ENCODE assay signal across 13 mouse cellular contexts in genomic region chr17:50237818-50238610, GRCm38 (mm10). TPM values are rescaled to one million over a fixed set of nuclear protein-coding genes. Genes with fewer than 3 reads are reported as not detected.
A peak's percentile ranks its signal among the peaks of the same experiment; 100 is the strongest.
DNase-seq lines count a peak whose midpoint lies in the region; ATAC-seq and TF ChIP-seq lines count a peak whose summit lies in the region.
"Had no signal": no experiment of that assay in that cellular context is flagged by ENCODE, and none has a peak within 500 bp of the region (broad histone marks: within the 10 kb centered on the region; RNA-seq: fewer than 3 reads in every experiment).

No protein-coding gene starts in this region.

- H3K36me3 ChIP-seq in forebrain, embryonic 11.5 days (ENCODE audit: control insufficient read depth, insufficient read depth, low read length), result no peaks in the 10 kb centered on the region
- no peaks in the 10 kb centered on the region for H3K36me3 ChIP-seq in forebrain, embryonic 13.5 days (ENCODE audit: poor library complexity, severe bottlenecking)
- no peaks in the 10 kb centered on the region for H3K36me3 ChIP-seq in kidney, postnatal 0 days (ENCODE audit: insufficient read depth, low read length)
- no peaks in the 10 kb centered on the region for H3K36me3 ChIP-seq in kidney, embryonic 15.5 days
- H3K36me3 ChIP-seq in CH12.LX (replicated peaks in 1 of 2; ENCODE audit: control insufficient read depth in 1 of 2, insufficient read depth in 1 of 2, low read length in 1 of 2), result no peaks in the 10 kb centered on the region
- H3K36me3 ChIP-seq: embryonic facial prominence, embryonic 13.5 days; heart, embryonic 15.5 days; liver, embryonic 15.5 days had no signal

- no peaks in the 10 kb centered on the region for H3K79me2 ChIP-seq in CH12.LX (replicated peaks; ENCODE audit: control insufficient read depth, extremely low read depth, insufficient read depth, poor library complexity, severe bottlenecking)

- in situ Hi-C loops in CH12.LX (cut with MboI; ENCODE audit: low pct_ligation_motif_present, low pct_unique_long_range_greater_than_20kb, low sequenced_read_pairs), result no loop called here

- dilution Hi-C loops in CH12.LX (cut with MboI; ENCODE audit: extremely low pct_ligation_motif_present, extremely low pct_unique_long_range_greater_than_20kb, low sequenced_read_pairs), result no loop called here

- peaks cover 4% of the 10 kb centered on the region for H3K4me1 ChIP-seq in forebrain, embryonic 11.5 days (replicated peaks; ENCODE audit: control insufficient read depth, insufficient read depth, low read length)
- peaks cover 22% of the 10 kb centered on the region for H3K4me1 ChIP-seq in forebrain, embryonic 13.5 days
- no peaks in the 10 kb centered on the region for H3K4me1 ChIP-seq in kidney, postnatal 0 days (replicated peaks; ENCODE audit: insufficient read depth, low read length)
- peaks cover 11% of the 10 kb centered on the region for H3K4me1 ChIP-seq in kidney, embryonic 15.5 days
- peaks cover 14 to 33% of the 10 kb centered on the region in 2 experiments for H3K4me1 ChIP-seq in CH12.LX (ENCODE audit: control insufficient read depth in 1 of 2, insufficient read depth in 2 of 2)
- H3K4me1 ChIP-seq: embryonic facial prominence, embryonic 13.5 days; heart, embryonic 15.5 days had no signal

- no peaks in the 10 kb centered on the region for H3K9me3 ChIP-seq in forebrain, embryonic 11.5 days (ENCODE audit: control insufficient read depth, low read length)
- no peaks in the 10 kb centered on the region for H3K9me3 ChIP-seq in forebrain, embryonic 13.5 days (replicated peaks)
- no peaks in the 10 kb centered on the region for H3K9me3 ChIP-seq in kidney, postnatal 0 days (replicated peaks; ENCODE audit: low read length)
- H3K9me3 ChIP-seq in kidney, embryonic 15.5 days (replicated peaks), result no peaks in the 10 kb centered on the region
- H3K9me3 ChIP-seq in CH12.LX (replicated peaks; ENCODE audit: low read length), result no peaks in the 10 kb centered on the region
- H3K9me3 ChIP-seq: embryonic facial prominence, embryonic 13.5 days; heart, embryonic 15.5 days; liver, embryonic 15.5 days had no signal

- H3K4me2 ChIP-seq in forebrain, embryonic 11.5 days (ENCODE audit: low read depth, low read length, severe bottlenecking), result no peak overlapping the region
- no peak overlapping the region for H3K4me2 ChIP-seq in forebrain, embryonic 13.5 days
- H3K4me2 ChIP-seq in kidney, postnatal 0 days (ENCODE audit: low read length), result no peak overlapping the region
- no peak overlapping the region for H3K4me2 ChIP-seq in kidney, embryonic 15.5 days
- H3K4me2 ChIP-seq in CH12.LX (ENCODE audit: insufficient read depth, low read depth, poor library complexity, severe bottlenecking), result peak overlapping the region; percentile 16; the same call in 1 of the 2 replicates
- H3K4me2 ChIP-seq: heart, embryonic 15.5 days; liver, embryonic 15.5 days had no signal

- no peak for TF ChIP-seq RAD21 in CH12.LX (IDR thresholded peaks at IDR 0.05; ENCODE audit: low read depth, low read length)

- 0 out of 2 replicates have a peak overlapping the region, but pooled peaks have one; percentile 3 for H3K27ac ChIP-seq in forebrain, embryonic 11.5 days (ENCODE audit: low read depth, low read length)
- H3K27ac ChIP-seq in forebrain, embryonic 13.5 days, result no peak overlapping the region
- no peak overlapping the region for H3K27ac ChIP-seq in kidney, postnatal 0 days
- no peak overlapping the region for H3K27ac ChIP-seq in kidney, embryonic 15.5 days
- H3K27ac ChIP-seq in CH12.LX (ENCODE audit: insufficient read depth, low read depth), result no peak overlapping the region
- H3K27ac ChIP-seq: embryonic facial prominence, embryonic 13.5 days; heart, embryonic 15.5 days; liver, embryonic 15.5 days had no signal

- no peak overlapping the region for H3K9ac ChIP-seq in forebrain, embryonic 11.5 days (ENCODE audit: low read length)
- H3K9ac ChIP-seq in forebrain, embryonic 13.5 days, result no peak overlapping the region; the same call in 1 of the 2 replicates
- no peak overlapping the region for H3K9ac ChIP-seq in kidney, postnatal 0 days (ENCODE audit: low read depth, low read length)
- no peak overlapping the region for H3K9ac ChIP-seq in kidney, embryonic 15.5 days
- H3K9ac ChIP-seq in CH12.LX (ENCODE audit: insufficient read depth, low read depth), result no peak overlapping the region
- H3K9ac ChIP-seq: heart, embryonic 15.5 days; liver, embryonic 15.5 days had no signal

- no peak for TF ChIP-seq CTCF in kidney, postnatal 0 days (IDR thresholded peaks at IDR 0.05; ENCODE audit: low read depth)
- TF ChIP-seq CTCF in CH12.LX (conservative IDR thresholded peaks at IDR 0.05 in 1 of 2, IDR thresholded peaks at IDR 0.05 in 1 of 2; ENCODE audit: low read depth in 2 of 2, low read length in 2 of 2), result no peak

- no peak overlapping the region for H3K4me3 ChIP-seq in forebrain, embryonic 11.5 days (ENCODE audit: low read depth, low read length)
- H3K4me3 ChIP-seq in forebrain, embryonic 13.5 days, result no peak overlapping the region
- H3K4me3 ChIP-seq in kidney, postnatal 0 days (replicated peaks; ENCODE audit: low read depth, low read length), result no peak overlapping the region
- no peak overlapping the region for H3K4me3 ChIP-seq in kidney, embryonic 15.5 days (replicated peaks)
- H3K4me3 ChIP-seq in CH12.LX (replicated peaks in 1 of 3; ENCODE audit: low read depth in 2 of 3, low read length in 2 of 3, poor library complexity in 1 of 3), result no peak overlapping the region
- H3K4me3 ChIP-seq: embryonic facial prominence, embryonic 13.5 days; heart, embryonic 15.5 days; liver, embryonic 15.5 days; myocyte had no signal

- no peak for ATAC-seq in forebrain, embryonic 11.5 days (replicated peaks; ENCODE audit: low FRiP score)
- no peak; the same call in 1 of the 2 replicates for ATAC-seq in forebrain, embryonic 13.5 days
- ATAC-seq in kidney, postnatal 0 days (replicated peaks; ENCODE audit: low FRiP score, low read depth), result peak; percentile 54; the same call in 1 of the 2 replicates
- ATAC-seq in kidney, embryonic 15.5 days (replicated peaks; ENCODE audit: low FRiP score), result no peak
- ATAC-seq in granulocyte monocyte progenitor cell, adult 5-6 weeks (replicated peaks; ENCODE audit: poor library complexity, severe bottlenecking), result peak; percentile 65

- H3K27me3 ChIP-seq in forebrain, embryonic 11.5 days (ENCODE audit: control insufficient read depth, insufficient read depth, low read length), result no peaks in the 10 kb centered on the region
- H3K27me3 ChIP-seq in forebrain, embryonic 13.5 days, result 0 out of 2 replicates have a peak, but pooled peaks cover 5% of the 10 kb centered on the region
- H3K27me3 ChIP-seq in kidney, postnatal 0 days (ENCODE audit: insufficient read depth, low read length), result no peaks in the 10 kb centered on the region
- H3K27me3 ChIP-seq in kidney, embryonic 15.5 days, result peaks cover 2% of the 10 kb centered on the region; the same call in 1 of the 2 replicates
- H3K27me3 ChIP-seq in CH12.LX (replicated peaks), result no peaks in the 10 kb centered on the region

- no peak for TF ChIP-seq EP300 in CH12.LX (IDR thresholded peaks at IDR 0.05; ENCODE audit: low read length)

- 68% methylated on average over 11 of the region's 11 CpGs for WGBS in forebrain, embryonic 11.5 days
- WGBS in forebrain, embryonic 13.5 days, result 65% methylated on average over 11 of the region's 11 CpGs
- WGBS in kidney, postnatal 0 days, result 60% methylated on average over 11 of the region's 11 CpGs
- WGBS in kidney, embryonic 15.5 days, result 62% methylated on average over 11 of the region's 11 CpGs

- TF ChIP-seq POLR2A in CH12.LX (IDR thresholded peaks at IDR 0.05; ENCODE audit: low read depth, low read length), result no peak

- no peak for DNase-seq in forebrain, embryonic 11.5 days (ENCODE audit: low spot score)
- DNase-seq in kidney, postnatal 0 days (ENCODE audit: low spot score), result no peak
- DNase-seq in CH12.LX (ENCODE audit: extremely low read depth), result no peak
- no peak for DNase-seq in urinary bladder, postnatal 36 days (ENCODE audit: low spot score in 2 of 2)
- no peak for DNase-seq in frontal cortex, postnatal 10 days (ENCODE audit: low spot score in 2 of 2)

TF ChIP-seq in CH12.LX, 34 proteins besides CTCF, POLR2A, EP300 and RAD21:
- TF ChIP-seq TBP (conservative IDR thresholded peaks at IDR 0.05; ENCODE audit: low read depth, low read length) (no peak), ZNF384 (IDR thresholded peaks at IDR 0.05; ENCODE audit: low read depth, low read length) (no peak), E2F4 (IDR thresholded peaks at IDR 0.05; ENCODE audit: insufficient replicate concordance, low read depth, low read length) (no peak), ELF1 (IDR thresholded peaks at IDR 0.05; ENCODE audit: low read depth, low read length) (no peak), MXI1 (IDR thresholded peaks at IDR 0.05; ENCODE audit: low read depth, low read length) (no peak), ZMIZ1 (IDR thresholded peaks at IDR 0.05; ENCODE audit: low read depth, low read length) (no peak), TCF12 (IDR thresholded peaks at IDR 0.05; ENCODE audit: low read depth, low read length) (no peak), KAT2A (IDR thresholded peaks at IDR 0.05; ENCODE audit: insufficient replicate concordance, low read length) (no peak), ZKSCAN1 (IDR thresholded peaks at IDR 0.05; ENCODE audit: borderline replicate concordance, low read depth, low read length) (no peak)

RNA-seq across cellular contexts. Expression of gene Rftn1, which starts 47.5 kb away (rescaled TPM):
- polyA plus RNA-seq in forebrain, embryonic 11.5 days (2014; fragmentation: Nextera tagmentation; extraction: Ambion mirVana), result 11.6 and 12.9 TPM in 2 replicates
- polyA plus RNA-seq in forebrain, embryonic 13.5 days (2015; fragmentation: Nextera tagmentation; extraction: Ambion mirVana), result 15.3 and 18.7 TPM in 2 replicates
- polyA plus RNA-seq in kidney, postnatal 0 days (2015; fragmentation: Nextera tagmentation; extraction: Ambion mirVana), result 11.8 and 13.8 TPM in 2 replicates
- polyA plus RNA-seq in kidney, embryonic 15.5 days (2015; fragmentation: Nextera tagmentation; extraction: Ambion mirVana), result 12.7 and 14.7 TPM in 2 replicates
- total RNA-seq in CH12.LX (2012; rRNA removed) (52.5 and 76.2 TPM in 2 replicates), CH12.LX (2014; rRNA removed) (60.5 and 71.7 TPM in 2 replicates)
- polyA plus RNA-seq in CH12.LX (2012; ENCODE audit: insufficient read length, low read depth), result 66.2 and 80.6 TPM in 2 replicates
- 9.8 and 25.8 TPM in 2 replicates for total RNA-seq in granulocyte monocyte progenitor cell, adult 5-6 weeks (2014; fragmentation: Nextera tagmentation)
- 26.4 and 32.4 TPM in 2 replicates for total RNA-seq in granulocyte monocyte progenitor cell, adult 5-6 weeks (2017)

RNA-seq across cellular contexts. Expression of gene Dazl, which starts 55.4 kb away (rescaled TPM):
- not detected in 2 replicates for polyA plus RNA-seq in forebrain, embryonic 11.5 days (2014; fragmentation: Nextera tagmentation; extraction: Ambion mirVana)
- 0.18 and 0.50 TPM in 2 replicates for polyA plus RNA-seq in forebrain, embryonic 13.5 days (2015; fragmentation: Nextera tagmentation; extraction: Ambion mirVana)
- polyA plus RNA-seq in kidney, postnatal 0 days (2015; fragmentation: Nextera tagmentation; extraction: Ambion mirVana), result not detected in 2 replicates
- 0.12 and 0.27 TPM in 2 replicates for polyA plus RNA-seq in kidney, embryonic 15.5 days (2015; fragmentation: Nextera tagmentation; extraction: Ambion mirVana)
- not detected in 2 replicates for total RNA-seq in CH12.LX (2012; rRNA removed)
- total RNA-seq in CH12.LX (2014; rRNA removed), result 0.09 TPM in 2 replicates
- not detected in 2 replicates for polyA plus RNA-seq in CH12.LX (2012; ENCODE audit: insufficient read length, low read depth)
- total RNA-seq in granulocyte monocyte progenitor cell, adult 5-6 weeks (2014; fragmentation: Nextera tagmentation), result not detected in 2 replicates
- not detected in 2 replicates for total RNA-seq in granulocyte monocyte progenitor cell, adult 5-6 weeks (2017)
- polyA plus RNA-seq: limb, embryonic 11.5 days; myocyte had no signal

Comparison
In these comparisons a context has a peak if more than half of its experiments do, and no peak if none do; other contexts are left out.
1. ATAC-seq: peak in kidney, postnatal 0 days (single experiment) and granulocyte monocyte progenitor cell, adult 5-6 weeks (single experiment); none in forebrain, embryonic 11.5 days (single experiment), forebrain, embryonic 13.5 days (single experiment) and kidney, embryonic 15.5 days (single experiment).